Mouse (Mus musculus) layer of hippocampus, adult 8-10 months (tissue): ENCODE results near the gene Gnb1. TPM values are rescaled to one million over a fixed set of nuclear protein-coding genes. Genes with fewer than 3 reads are reported as not detected.
A peak's percentile ranks its signal among the peaks of the same experiment; 100 is the strongest.

Experiments used
- DNase-seq, 2 experiments: peaks; one replicate each; pipeline ENCODE4 v3.0.0; 2022; ENCODE audit warnings: low spot score in 2 of 2
- total RNA-seq, 4 experiments: library from RNA; stranded (reverse); gene quantifications; 2 replicates each; pipeline ENCODE4 v1.2.4; 2022

The Gnb1 gene
- total RNA-seq, 4 experiments from 2014 or later, result 649 to 753 (median 695) TPM

GRCm38 (mm10) chr4:155482733-155483540, 8.2 kb upstream of the Gnb1 start:
- no peak for DNase-seq

DNA sequence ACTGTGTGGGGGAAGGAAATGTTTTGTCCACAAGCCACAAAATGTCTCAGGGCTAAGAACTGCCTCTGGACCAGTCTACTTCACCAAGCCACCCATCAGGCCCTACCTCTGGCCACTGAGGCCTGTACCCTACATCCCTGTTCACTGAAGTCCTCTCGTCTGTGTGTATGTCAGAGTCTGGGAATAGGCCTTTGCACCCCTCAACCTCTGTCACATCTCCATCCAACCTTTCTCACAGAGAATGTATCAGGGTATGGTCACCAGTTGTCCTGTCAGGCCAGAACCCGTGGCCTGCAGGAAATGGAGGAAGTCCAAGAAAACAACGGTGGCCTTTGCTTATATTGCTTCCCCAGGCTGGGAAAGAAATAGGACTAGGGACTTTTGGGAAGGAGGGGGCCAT, 5.6 kb upstream of the Gnb1 start:
- no peak for DNase-seq

GRCm38 (mm10) chr4:155487746-155488145, 3.4 kb upstream of the Gnb1 start:
- no peak for DNase-seq

DNA sequence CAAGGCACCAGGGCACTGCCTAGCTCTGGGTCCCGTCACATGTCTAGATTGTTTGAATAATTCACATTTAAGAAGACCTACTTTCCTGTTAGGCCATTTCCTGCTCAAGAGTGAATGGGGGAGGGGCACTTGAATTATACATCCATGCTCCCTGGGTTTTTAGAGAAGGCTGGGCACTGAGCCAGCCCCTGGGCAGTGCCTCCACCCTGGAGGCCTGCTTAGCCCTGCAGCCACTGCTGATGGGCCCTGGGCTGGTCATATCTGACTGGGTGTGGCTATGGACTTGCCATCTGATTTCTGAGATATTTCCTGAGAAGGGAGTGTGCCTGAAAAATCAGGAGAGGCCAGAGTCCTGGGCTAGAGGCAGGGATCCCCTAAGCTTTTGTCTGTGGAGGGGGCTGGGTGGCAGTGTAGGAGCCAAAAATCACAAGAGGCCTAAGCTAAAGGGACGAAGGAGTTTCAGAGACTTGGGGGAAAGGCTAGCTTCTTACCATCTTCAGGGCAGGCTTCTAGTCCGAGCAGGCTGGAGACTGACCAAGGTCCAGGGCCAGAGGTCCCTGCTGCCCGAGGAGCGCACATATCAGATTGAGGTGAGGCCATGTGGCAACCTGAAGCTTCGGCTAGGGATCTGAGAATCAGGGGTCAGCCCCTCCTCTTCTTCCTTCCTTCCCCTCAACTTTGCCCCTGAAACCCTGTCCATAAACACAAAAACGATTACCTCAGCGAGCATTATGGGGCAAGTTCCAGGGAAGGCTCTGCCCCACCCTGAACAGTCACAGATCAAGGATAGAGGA, 2.7 kb upstream of the Gnb1 start:
- DNase-seq, result peak in 1 of 2 experiments; percentile 35

- no peak for DNase-seq
Observed at GRCm38 (mm10) chr4:155489101-155489970, 1.8 kb upstream of the Gnb1 start.

DNA sequence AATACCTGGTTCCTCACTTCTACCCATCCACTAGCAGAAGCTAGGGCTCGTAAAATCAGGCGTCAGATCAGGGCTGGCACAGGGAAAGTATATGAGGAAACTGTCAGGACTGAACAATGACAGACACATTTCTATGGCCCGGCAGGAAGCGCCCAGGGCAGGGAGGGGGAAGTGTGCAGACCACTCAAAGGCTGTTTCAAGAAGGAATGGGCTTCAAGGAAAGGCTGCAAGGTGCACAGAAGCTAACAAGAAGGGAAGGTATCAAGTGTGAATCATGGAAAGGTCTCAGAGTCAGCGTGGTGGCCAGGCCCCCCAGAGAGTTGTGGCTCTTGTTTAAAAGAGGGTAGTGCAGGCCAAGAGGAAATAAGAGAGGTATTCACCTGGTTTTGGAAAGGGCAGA, 705 bp upstream of the Gnb1 start:
- DNase-seq, result no peak

GRCm38 (mm10) chr4:155491529-155492130, 469 bp downstream of the Gnb1 start:
- no peak for DNase-seq

DNA sequence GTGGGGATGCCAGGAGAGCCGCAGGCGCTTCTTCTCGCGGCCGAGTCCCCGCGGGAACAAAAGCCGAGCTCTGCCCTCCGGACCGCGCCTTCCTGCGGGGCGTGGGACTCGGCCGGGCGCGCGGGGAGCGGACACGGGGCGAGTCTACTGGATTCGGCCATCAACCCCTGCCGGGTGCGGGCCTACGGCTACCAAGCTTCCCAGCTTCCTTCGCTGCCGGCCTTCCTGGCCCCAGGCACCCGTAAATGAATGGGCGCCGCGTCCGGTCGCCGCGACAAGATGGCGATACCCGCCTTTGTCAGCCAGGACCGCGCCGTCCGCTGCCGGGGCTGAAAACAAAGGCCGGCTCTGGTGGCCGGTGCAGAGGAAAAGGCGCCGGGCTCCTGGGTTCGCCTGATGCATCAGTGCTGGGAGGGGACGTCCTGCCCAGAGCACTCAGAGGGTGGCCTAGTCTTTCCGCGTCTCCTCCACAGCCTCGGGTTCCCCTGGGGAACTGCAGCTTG, 1.0 kb downstream of the Gnb1 start:
- DNase-seq, result peak in 1 of 2 experiments; percentile 47

- no peak for DNase-seq
Observed at GRCm38 (mm10) chr4:155494891-155495290, 3.7 kb downstream of the Gnb1 start.

GRCm38 (mm10) chr4:155497963-155498362, 6.8 kb downstream of the Gnb1 start:
- no peak for DNase-seq

DNA sequence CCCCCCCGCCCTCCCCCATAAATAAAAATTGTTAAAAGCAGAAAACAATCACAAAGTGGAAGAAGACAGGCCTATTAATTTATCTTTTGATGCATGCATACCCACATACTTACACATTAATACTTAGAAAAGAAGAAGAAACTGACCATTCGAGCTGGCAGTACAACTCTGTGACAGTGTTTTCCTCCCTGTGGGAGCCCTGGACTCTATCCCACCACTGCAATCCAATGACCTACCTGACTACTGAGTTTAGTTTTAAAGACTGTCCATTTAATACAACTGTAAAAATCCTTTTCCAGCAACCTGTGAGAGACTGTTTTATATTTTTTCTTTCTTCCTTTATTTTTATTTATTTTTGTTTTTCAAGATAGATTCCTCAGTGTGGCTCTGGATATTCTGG, 10.0 kb downstream of the Gnb1 start:
- DNase-seq, result no peak

- DNase-seq, result no peak
Observed at GRCm38 (mm10) chr4:155505067-155505466, 13.9 kb downstream of the Gnb1 start.

DNA sequence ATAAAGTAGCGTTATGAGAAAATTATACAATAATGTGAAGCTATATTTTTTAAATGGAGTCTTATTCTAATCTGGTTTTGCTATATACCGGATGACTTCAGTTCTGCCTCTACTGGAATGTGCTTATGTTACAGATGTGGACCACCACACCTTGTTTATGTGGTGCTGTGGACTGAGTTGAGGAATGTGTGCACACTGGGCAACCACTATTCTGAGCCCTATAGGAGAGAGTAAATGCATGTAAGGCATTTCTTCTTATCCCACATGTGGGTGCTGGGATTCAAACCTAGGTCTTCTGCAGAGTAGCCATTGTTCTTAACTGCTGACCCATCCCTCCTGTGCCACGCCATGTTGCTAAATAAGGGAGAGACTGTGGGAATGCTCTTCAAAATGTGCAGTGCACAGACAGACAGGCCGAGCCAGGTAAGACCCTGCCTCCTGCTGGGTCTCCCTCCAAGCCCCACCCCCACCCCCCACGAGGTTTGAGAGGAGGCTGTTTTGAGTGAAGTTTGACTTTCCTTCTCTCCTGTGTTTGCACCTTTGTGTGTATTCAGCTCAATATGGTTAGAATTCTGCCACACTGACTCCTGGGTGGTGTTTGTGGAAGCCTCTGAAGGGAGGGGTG, 14.6 kb downstream of the Gnb1 start:
- DNase-seq, result no peak

DNA sequence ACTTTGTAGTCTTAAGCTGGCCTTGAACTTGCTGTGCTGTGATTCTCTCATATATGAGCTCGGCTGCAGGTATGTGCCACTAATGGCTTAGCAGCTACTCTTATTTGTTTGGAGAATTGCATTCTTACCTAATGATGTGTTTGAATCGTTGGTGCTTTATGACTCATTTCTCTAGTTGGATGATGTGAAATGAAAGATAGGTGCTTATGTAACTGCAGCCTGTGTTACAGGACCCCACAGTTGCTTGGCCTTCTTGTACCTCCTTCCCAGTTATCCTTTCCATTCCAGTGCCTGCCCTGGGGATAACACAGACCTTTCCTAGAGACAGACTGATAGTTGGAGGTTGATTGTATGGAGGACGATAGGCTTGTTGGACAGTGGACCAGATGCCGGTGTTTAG, 17.5 kb downstream of the Gnb1 start:
- no peak for DNase-seq

DNA sequence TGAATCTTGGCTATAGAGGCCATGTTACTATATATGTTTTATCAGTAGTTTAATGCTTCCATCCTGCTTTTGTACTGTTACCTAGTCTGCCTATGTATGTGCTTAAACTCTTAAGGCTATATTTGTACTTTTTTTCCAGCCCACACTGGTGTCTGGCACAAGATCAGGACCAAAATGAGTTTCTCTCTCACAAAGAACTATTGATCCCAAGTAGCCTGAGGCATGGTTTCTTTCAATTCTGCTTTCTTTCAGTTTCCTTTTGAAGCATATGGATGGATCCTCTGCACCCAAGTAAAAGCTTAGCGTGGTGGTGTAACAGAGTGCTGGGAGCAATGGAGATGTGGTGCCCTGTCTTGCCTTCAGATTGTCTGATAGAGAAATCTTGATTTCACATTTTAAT, 19.8 kb downstream of the Gnb1 start:
- no peak for DNase-seq

DNA sequence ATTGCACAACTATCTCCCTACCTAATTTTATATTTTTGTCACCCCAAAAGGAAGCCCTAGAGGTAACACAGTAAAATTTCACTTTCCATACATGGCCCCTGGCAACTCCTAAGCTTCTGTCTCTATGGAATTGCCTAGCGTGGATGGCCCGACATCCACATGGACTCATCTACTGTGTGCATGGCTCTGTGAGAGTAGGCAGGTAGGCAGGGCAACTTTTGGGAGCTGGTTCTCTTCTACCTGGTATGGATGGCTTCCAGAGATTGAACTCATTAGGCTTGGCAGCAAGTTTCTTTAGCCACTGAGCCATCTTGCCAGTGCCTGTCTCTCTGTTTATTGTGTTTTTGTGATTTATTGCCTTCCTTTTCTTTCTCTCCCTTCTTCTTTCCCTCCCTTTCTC, 23.6 kb downstream of the Gnb1 start:
- no peak for DNase-seq

DNA sequence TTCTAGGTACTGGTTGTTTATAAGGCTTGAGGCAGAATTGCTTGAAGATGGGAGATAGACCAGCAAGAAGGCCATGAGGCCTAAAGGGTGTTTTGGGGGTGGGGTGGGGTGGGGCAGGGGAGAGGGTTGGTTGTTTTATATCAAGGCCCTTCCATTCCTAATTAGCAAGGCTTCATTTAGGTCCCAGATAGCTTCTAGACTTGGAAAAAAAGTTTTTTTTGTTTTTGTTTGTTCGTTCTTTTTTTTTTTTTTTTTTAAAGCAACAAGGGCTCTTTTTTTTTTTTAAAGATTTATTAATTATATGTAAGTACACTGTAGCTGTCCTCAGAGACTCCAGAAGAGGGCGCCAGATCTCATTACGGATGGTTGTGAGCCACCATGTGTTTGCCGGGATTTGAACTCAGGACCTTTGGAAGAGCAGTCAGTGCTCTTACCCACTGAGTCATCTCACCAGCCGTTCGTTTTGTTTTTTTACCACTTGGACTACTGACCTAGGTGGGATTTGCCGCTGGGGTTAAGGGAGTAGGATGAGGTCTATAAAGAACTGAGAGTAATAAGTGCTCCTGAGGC, 26.9 kb downstream of the Gnb1 start:
- no peak for DNase-seq

DNA sequence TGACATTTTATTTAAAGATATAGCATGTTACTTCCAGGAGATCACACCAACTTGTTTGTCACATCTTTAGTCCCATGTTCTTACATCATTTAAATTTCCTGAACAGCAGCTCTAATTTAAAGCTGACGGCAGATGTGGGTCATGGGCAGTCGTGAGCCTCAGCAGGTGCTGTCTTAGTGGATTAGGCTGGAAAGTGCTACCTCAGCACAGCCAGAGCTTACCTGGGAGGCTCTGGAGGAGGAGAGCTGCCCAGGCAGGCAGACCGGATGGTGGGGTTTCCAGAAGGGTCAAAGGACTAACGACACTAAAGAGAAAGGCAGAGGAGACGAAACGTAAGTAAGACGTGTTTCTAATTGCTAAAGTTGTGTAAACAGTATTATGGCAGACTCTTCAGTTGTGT, 31.2 kb downstream of the Gnb1 start:
- DNase-seq, result no peak

DNA sequence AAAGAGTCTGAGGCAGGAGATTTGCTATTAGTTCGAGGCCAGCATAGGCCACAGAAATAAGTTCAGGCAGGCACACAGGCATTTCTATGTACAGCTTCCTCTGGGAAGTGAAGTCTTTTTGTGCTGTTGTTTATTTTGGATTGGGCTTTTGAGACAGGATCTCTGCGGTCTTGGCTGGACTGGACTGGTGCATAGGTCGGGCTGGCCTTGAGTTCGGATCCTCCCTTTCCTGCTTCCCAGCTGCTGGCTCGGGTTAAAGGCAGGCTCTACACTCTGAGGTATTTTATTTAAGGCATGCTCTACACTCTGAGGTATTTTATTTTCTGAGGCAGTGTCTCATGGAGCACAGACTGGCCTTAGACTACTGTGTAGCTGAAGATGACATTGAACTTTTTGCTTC, 34.6 kb downstream of the Gnb1 start:
- DNase-seq, result no peak

DNA sequence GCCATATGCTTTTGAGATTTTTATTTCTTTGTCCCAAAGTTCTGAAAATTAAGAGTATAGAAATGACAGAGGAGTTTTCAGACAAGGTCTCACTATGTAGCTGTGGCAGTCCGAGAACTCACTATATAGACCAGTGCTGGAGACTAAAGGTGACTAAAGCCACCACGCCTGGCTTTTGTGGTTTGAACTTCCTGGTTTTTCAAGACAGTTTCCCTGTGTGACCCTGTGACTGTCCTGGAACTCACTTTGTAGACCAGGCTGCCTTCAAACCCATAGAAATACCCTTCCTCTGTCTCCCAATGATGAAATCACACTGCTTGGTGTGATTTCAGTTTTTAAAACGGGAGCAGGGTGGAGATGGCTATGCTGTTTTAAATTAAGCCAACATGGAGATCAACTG, 38.1 kb downstream of the Gnb1 start:
- DNase-seq, result no peak
